ENCODE assay signal across 27 mouse cellular contexts in the genomic region with DNA sequence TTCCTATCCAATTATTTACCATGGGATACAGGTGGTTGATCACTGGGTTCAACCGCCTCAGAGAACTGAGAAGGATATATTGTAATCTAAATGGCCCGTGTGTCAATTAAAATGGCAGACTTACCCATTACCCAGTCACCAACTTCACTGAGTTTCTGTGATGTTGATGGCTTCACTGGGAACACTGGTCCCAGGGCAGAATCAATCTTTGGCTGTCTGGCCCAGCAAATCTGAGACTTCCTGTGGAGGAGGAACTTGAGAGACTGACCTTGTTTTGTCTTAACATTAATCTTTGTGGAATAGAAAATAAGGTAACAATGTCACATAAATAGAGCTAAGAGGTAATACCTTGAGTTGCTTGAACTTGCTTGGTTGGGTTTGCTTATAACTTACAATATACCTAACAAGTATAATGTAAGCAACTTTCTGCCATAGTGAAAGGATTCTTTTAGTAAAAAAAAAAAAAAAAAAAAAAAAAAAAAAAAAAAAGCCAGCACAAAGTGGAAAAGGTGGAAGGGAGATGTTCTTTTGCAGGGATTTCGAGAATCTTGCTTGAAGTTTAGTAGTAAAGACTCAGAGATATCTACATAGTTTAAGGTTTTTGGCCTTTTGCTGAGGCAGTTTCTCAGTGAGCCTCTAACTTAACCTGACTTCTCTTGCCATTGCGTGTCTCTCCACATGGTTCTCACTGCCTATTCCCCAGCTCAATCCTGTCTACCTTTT.
A peak's percentile ranks its signal among the peaks of the same experiment; 100 is the strongest.
DNase-seq lines count a peak whose midpoint lies in the region; ATAC-seq and TF ChIP-seq lines count a peak whose summit lies in the region.
"Had no signal": no experiment of that assay in that cellular context is flagged by ENCODE, and none has a peak within 500 bp of the region (broad histone marks: within the 10 kb centered on the region; RNA-seq: fewer than 3 reads in every experiment).

No protein-coding gene starts in this region.

- peak overlapping the region; percentile 17; the same call in 1 of the 2 replicates for H3K4me2 ChIP-seq in midbrain, embryonic 12.5 days (replicated peaks)
- H3K4me2 ChIP-seq in midbrain, embryonic 15.5 days, result no peak overlapping the region
- H3K4me2 ChIP-seq in liver, postnatal 0 days (ENCODE audit: low read depth, low read length), result no peak overlapping the region
- H3K4me2 ChIP-seq: kidney, embryonic 15.5 days; limb, embryonic 12.5 days; liver, embryonic 15.5 days; lung, embryonic 15.5 days; neural tube, embryonic 12.5 days had no signal

- TF ChIP-seq EP300 in liver, postnatal 0 days (IDR thresholded peaks at IDR 0.05; ENCODE audit: low read depth), result no peak

- H3K9me3 ChIP-seq in heart, embryonic 10.5 days, result no peaks in the 10 kb centered on the region
- H3K9me3 ChIP-seq in midbrain, embryonic 12.5 days, result no peaks in the 10 kb centered on the region
- H3K9me3 ChIP-seq in midbrain, embryonic 15.5 days, result no peaks in the 10 kb centered on the region
- H3K9me3 ChIP-seq in liver, postnatal 0 days (ENCODE audit: low read length), result no peaks in the 10 kb centered on the region
- H3K9me3 ChIP-seq: G1E; hindbrain, embryonic 10.5 days; kidney, embryonic 15.5 days; limb, embryonic 12.5 days; liver, embryonic 15.5 days; lung, embryonic 15.5 days; neural tube, embryonic 12.5 days had no signal

- H3K4me1 ChIP-seq in heart, embryonic 10.5 days, result no peaks in the 10 kb centered on the region
- H3K4me1 ChIP-seq in midbrain, embryonic 12.5 days, result peaks cover 4% of the 10 kb centered on the region; the same call in 1 of the 2 replicates
- H3K4me1 ChIP-seq in midbrain, embryonic 15.5 days, result peaks cover 11% of the 10 kb centered on the region; the same call in 1 of the 2 replicates
- no peaks in the 10 kb centered on the region for H3K4me1 ChIP-seq in liver, postnatal 0 days (ENCODE audit: insufficient read depth)
- H3K4me1 ChIP-seq: kidney, embryonic 15.5 days; liver, embryonic 15.5 days; lung, embryonic 15.5 days; neural tube, embryonic 12.5 days had no signal

- H3K9ac ChIP-seq in midbrain, embryonic 12.5 days (replicated peaks), result no peak overlapping the region
- no peak overlapping the region for H3K9ac ChIP-seq in midbrain, embryonic 15.5 days
- H3K9ac ChIP-seq in liver, postnatal 0 days (replicated peaks), result no peak overlapping the region
- H3K9ac ChIP-seq: kidney, embryonic 15.5 days; limb, embryonic 12.5 days; liver, embryonic 15.5 days; lung, embryonic 15.5 days; neural tube, embryonic 12.5 days had no signal

- no peak overlapping the region for H3K27ac ChIP-seq in heart, embryonic 10.5 days
- H3K27ac ChIP-seq in midbrain, embryonic 12.5 days (replicated peaks), result no peak overlapping the region
- H3K27ac ChIP-seq in midbrain, embryonic 15.5 days, result no peak overlapping the region
- H3K27ac ChIP-seq in liver, postnatal 0 days (ENCODE audit: low read depth), result no peak overlapping the region
- H3K27ac ChIP-seq: hindbrain, embryonic 10.5 days; kidney, embryonic 15.5 days; left cerebral cortex, adult 2 months; limb, embryonic 12.5 days; liver, embryonic 15.5 days; lung, embryonic 15.5 days; neural tube, embryonic 12.5 days had no signal

- H3K27me3 ChIP-seq in heart, embryonic 10.5 days (ENCODE audit: insufficient read depth, poor library complexity, severe bottlenecking), result no peaks in the 10 kb centered on the region
- no peaks in the 10 kb centered on the region for H3K27me3 ChIP-seq in midbrain, embryonic 12.5 days
- H3K27me3 ChIP-seq in midbrain, embryonic 15.5 days (replicated peaks), result no peaks in the 10 kb centered on the region
- H3K27me3 ChIP-seq in liver, postnatal 0 days (ENCODE audit: insufficient read depth, low read length), result no peaks in the 10 kb centered on the region
- H3K27me3 ChIP-seq: kidney, embryonic 15.5 days; limb, embryonic 12.5 days; liver, embryonic 15.5 days; lung, embryonic 15.5 days; neural tube, embryonic 12.5 days had no signal

- H3K4me3 ChIP-seq in heart, embryonic 10.5 days, result no peak overlapping the region
- H3K4me3 ChIP-seq in midbrain, embryonic 12.5 days, result no peak overlapping the region
- no peak overlapping the region for H3K4me3 ChIP-seq in midbrain, embryonic 15.5 days
- H3K4me3 ChIP-seq in liver, postnatal 0 days (ENCODE audit: low read depth, low read length), result no peak overlapping the region
- H3K4me3 ChIP-seq: hindbrain, embryonic 10.5 days; kidney, embryonic 15.5 days; left cerebral cortex, adult 2 months; limb, embryonic 12.5 days; liver, embryonic 15.5 days; lung, embryonic 15.5 days; myocyte; neural tube, embryonic 12.5 days had no signal

- H3K36me3 ChIP-seq in heart, embryonic 10.5 days, result no peaks in the 10 kb centered on the region
- H3K36me3 ChIP-seq in midbrain, embryonic 12.5 days, result no peaks in the 10 kb centered on the region
- no peaks in the 10 kb centered on the region for H3K36me3 ChIP-seq in midbrain, embryonic 15.5 days (replicated peaks)
- H3K36me3 ChIP-seq in liver, postnatal 0 days (replicated peaks; ENCODE audit: insufficient read depth, low read length), result no peaks in the 10 kb centered on the region
- H3K36me3 ChIP-seq: G1E; hindbrain, embryonic 10.5 days; kidney, embryonic 15.5 days; limb, embryonic 12.5 days; liver, embryonic 15.5 days; lung, embryonic 15.5 days; neural tube, embryonic 12.5 days had no signal

- DNase-seq in heart, adult 11 months, result peak; percentile 25
- no peak for DNase-seq in heart, embryonic 10.5 days (ENCODE audit: low spot score)
- DNase-seq in R1 (ENCODE audit: low read depth, low spot score), result peak; percentile 68
- DNase-seq in layer of hippocampus, postnatal 10 days (ENCODE audit: low spot score in 2 of 2), result no peak
- DNase-seq in liver, postnatal 0 days, result no peak
- DNase-seq: adrenal gland, postnatal 25 days; cerebellum, adult 18-20 months; cerebellum, postnatal 14 days; gastrocnemius, postnatal 25 days; heart, adult 18-20 months; heart, postnatal 14 days; midbrain, embryonic 14.5 days; thymus, adult 2 months; thymus, postnatal 36 days had no signal

- TF ChIP-seq CTCF in liver, postnatal 0 days (IDR thresholded peaks at IDR 0.05; ENCODE audit: low read depth), result no peak

- 69% methylated on average over 4 of the region's 4 CpGs for WGBS in heart, embryonic 10.5 days
- WGBS in midbrain, embryonic 12.5 days, result 73% methylated on average over 4 of the region's 4 CpGs
- 77% methylated on average over 4 of the region's 4 CpGs for WGBS in midbrain, embryonic 15.5 days
- WGBS in liver, postnatal 0 days (ENCODE audit: insufficient replicate concordance), result 78% methylated on average over 4 of the region's 4 CpGs

- no peak for ATAC-seq in midbrain, embryonic 12.5 days (ENCODE audit: low FRiP score, low read depth)
- no peak for ATAC-seq in midbrain, embryonic 15.5 days (replicated peaks)
- no peak for ATAC-seq in liver, postnatal 0 days
- ATAC-seq: forebrain, embryonic 14.5 days; hindbrain, embryonic 16.5 days had no signal

Comparison
In these comparisons a context has a peak if more than half of its experiments do, and no peak if none do; other contexts are left out.
1. DNase-seq: peak in heart, adult 11 months (single experiment) and R1 (single experiment); none in heart, embryonic 10.5 days (single experiment), layer of hippocampus, postnatal 10 days (0 of 2) and liver, postnatal 0 days (single experiment).